Mouse (Mus musculus) intestine, postnatal 0 days (tissue): Measurements from ENCODE around the gene Ms4a4b. TPM values are rescaled to one million over a fixed set of nuclear protein-coding genes. Genes with fewer than 3 reads are reported as not detected.
"Not testable (repeated sequence)": the region's sequence is repeated elsewhere in the genome, so short reads cannot be mapped to it uniquely, and the experiment has no call there.

Experiments
- ATAC-seq: fragments of 200-750 bp; cut with Nextera tagmentation; 2 replicates; pipeline ENCODE4 v1.8.0; 2017; ENCODE audit warnings: mild to moderate bottlenecking, moderate TSS enrichment, moderate library complexity
- H3K27ac ChIP-seq: fragments of 300-500 bp; sonication (generic); 2 replicates; pipeline ENCODE4 v1.5.1; 2014; ENCODE audit warnings: mild to moderate bottlenecking, low read depth, low read length, moderate library complexity
- H3K27me3 ChIP-seq: fragments of 300-500 bp; sonication (generic); replicated peaks from 2 replicates; pipeline ENCODE4 v1.6.1; 2014; ENCODE audit warnings: low read length, mixed read lengths; ENCODE audit not compliant: control insufficient read depth, insufficient read depth
- H3K36me3 ChIP-seq: fragments of 300-500 bp; sonication (generic); 2 replicates; pipeline ENCODE4 v1.6.1; 2014; ENCODE audit warnings: mild to moderate bottlenecking, moderate library complexity; ENCODE audit not compliant: control insufficient read depth, insufficient read depth
- H3K4me1 ChIP-seq: fragments of 300-500 bp; sonication (generic); replicated peaks from 2 replicates; pipeline ENCODE4 v1.6.1; 2014; ENCODE audit warnings: antibody characterized with exemption, low read length, mixed read lengths; ENCODE audit not compliant: control insufficient read depth, insufficient read depth
- H3K4me2 ChIP-seq: fragments of 300-500 bp; sonication (generic); replicated peaks from 2 replicates; pipeline ENCODE4 v1.6.1; 2014; ENCODE audit warnings: low read depth, mild to moderate bottlenecking, moderate library complexity
- H3K4me3 ChIP-seq: fragments of 300-500 bp; sonication (generic); 2 replicates; pipeline ENCODE4 v1.5.1; 2014; ENCODE audit warnings: low read depth, low read length
- H3K9ac ChIP-seq: fragments of 300-500 bp; sonication (generic); 2 replicates; pipeline ENCODE4 v1.6.1; 2014; ENCODE audit warnings: mild to moderate bottlenecking, low read depth, low read length
- H3K9me3 ChIP-seq: fragments of 300-500 bp; sonication (generic); 2 replicates; pipeline ENCODE4 v1.6.1; 2016; ENCODE audit warnings: mixed run types; ENCODE audit not compliant: control insufficient read depth
- CTCF ChIP-seq: sonication (generic); IDR thresholded peaks from 2 replicates; pipeline ENCODE4 v1.5.1; 2016; ENCODE audit warnings: low read depth, mild to moderate bottlenecking, control low read depth, antibody characterized with exemption, moderate library complexity
- WGBS: fragments of 180-500 bp; shearing (Covaris S2); extraction: QIAGEN DNeasy Blood & Tissue Kit; methylation state at CpG from one replicate; pipeline ENCODE4 v1.1.7; 2014; 5-methylcytosine and 5-hydroxymethylcytosine counted together
- polyA plus RNA-seq: library from polyadenylated mRNA; unstranded; fragments of >200 nt; fragmentation: Nextera tagmentation; extraction: Ambion mirVana; gene quantifications from 2 replicates; pipeline ENCODE4 v1.2.1, GENCODE M21; 2015

Gene Ms4a4b
- polyA plus RNA-seq, 1 experiment from 2014 or later = 1.6 TPM

DNA sequence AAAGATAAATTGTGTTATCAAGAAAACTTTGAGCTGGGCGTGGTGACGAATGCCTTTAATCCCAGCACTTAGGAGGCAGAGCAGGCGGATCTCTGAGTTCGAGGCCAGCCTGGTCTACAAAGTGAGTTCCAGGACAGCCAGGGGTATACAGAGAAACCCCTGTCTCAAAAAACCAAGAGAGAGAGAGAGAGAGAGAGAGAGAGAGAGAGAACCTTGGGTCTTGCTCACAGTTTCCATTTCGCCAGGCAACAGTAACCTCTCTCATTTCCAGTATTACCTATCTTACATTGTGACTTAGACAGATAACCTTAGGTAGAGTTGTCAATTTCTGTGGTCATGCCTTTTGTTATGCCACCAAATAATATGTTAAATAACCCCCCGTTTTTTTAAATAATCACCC lies 53.0 kb downstream of the Ms4a4b start:
- ATAC-seq = no peak
- TF ChIP-seq CTCF = no peak

DNA sequence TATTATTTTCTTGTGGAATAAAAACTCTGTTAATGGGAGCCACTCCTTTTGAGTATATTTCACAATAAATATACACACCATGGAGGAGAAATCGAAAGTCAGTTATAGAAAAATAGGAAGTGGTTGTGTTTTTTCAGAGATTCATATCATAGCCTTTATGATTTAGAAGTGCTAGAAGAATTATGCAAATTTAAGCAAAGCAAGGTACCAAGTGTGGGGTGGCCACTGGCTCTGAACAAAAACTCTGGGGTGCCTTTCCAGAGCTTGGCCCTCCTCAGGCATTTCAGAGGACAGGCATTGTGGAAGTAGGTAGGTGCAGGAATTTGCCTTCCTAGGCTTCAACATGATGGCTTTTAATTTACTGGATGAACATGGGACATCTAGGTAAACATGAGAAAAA lies 53.9 kb downstream of the Ms4a4b start:
- H3K27me3 ChIP-seq, H3K36me3 ChIP-seq, H3K9ac ChIP-seq, H3K4me2 ChIP-seq, H3K4me3 ChIP-seq, H3K27ac ChIP-seq, ATAC-seq, H3K9me3 ChIP-seq, H3K4me1 ChIP-seq: not testable (repeated sequence)
- 65% methylated on average over 1 of the region's 1 CpGs for WGBS

More for the DNA sequence above, 53.0 kb downstream of the Ms4a4b start:
- H3K4me3 ChIP-seq = no peak overlapping the region
- no peak overlapping the region for H3K9ac ChIP-seq
- H3K9me3 ChIP-seq = no peaks in the 10 kb centered on the region
- no peaks in the 10 kb centered on the region for H3K27me3 ChIP-seq
- H3K4me1 ChIP-seq = no peaks in the 10 kb centered on the region
- H3K27ac ChIP-seq = no peak overlapping the region
- H3K36me3 ChIP-seq = no peaks in the 10 kb centered on the region
- no peak overlapping the region for H3K4me2 ChIP-seq
- 69% methylated on average over 6 of the region's 6 CpGs for WGBS

DNA sequence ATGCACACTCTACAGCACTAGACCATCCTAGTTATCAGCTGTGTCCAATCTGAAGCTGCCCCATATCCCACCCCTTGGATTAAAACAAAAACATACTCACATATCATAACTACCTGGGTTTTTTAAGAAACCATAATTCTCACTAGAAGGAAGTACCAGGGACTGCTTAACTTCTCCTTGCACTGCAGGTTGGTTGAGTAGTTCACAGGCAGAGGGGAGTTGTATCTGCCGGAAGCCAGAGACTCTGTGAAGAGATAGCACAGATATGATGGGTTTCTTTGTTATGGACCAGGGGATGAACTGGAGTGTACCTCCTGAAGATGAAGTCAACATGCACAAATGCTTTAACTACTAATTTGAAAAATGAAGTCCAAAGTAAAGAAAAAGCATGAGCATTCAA lies 57.4 kb downstream of the Ms4a4b start:
- no peaks in the 10 kb centered on the region for H3K4me1 ChIP-seq
- no peak for TF ChIP-seq CTCF
- no peaks in the 10 kb centered on the region for H3K27me3 ChIP-seq
- no peaks in the 10 kb centered on the region for H3K9me3 ChIP-seq
- no peak overlapping the region for H3K9ac ChIP-seq
- no peak for ATAC-seq
- no peak overlapping the region for H3K4me3 ChIP-seq
- 84% methylated on average over 1 of the region's 1 CpGs for WGBS
- H3K4me2 ChIP-seq = no peak overlapping the region
- H3K27ac ChIP-seq = no peak overlapping the region
- H3K36me3 ChIP-seq = no peaks in the 10 kb centered on the region

DNA sequence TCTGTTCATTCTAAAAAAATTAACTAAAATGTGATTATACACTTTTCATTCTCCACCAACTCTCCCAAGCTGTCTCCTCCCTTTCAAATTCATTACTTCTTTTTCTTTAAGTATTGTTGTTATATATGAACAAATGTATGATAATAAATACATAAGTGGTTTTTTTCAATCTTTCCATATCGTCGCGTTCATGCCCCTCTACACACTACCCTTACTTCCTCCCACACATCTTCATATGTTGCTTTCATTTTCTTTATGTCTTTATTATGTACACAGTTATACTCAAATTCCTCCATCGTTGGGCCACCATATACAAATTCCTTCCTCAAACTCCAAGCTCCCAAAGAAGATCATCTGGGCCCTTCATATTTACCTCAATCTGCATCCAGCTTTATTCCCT lies 58.0 kb downstream of the Ms4a4b start:
- H3K27ac ChIP-seq = no peak overlapping the region
- no peaks in the 10 kb centered on the region for H3K36me3 ChIP-seq
- H3K4me3 ChIP-seq = no peak overlapping the region
- H3K4me2 ChIP-seq = no peak overlapping the region
- TF ChIP-seq CTCF = no peak
- H3K27me3 ChIP-seq = no peaks in the 10 kb centered on the region
- H3K9me3 ChIP-seq = no peaks in the 10 kb centered on the region
- H3K4me1 ChIP-seq = no peaks in the 10 kb centered on the region
- H3K9ac ChIP-seq = no peak overlapping the region
- WGBS = 85% methylated on average over 4 of the region's 4 CpGs
- no peak for ATAC-seq

DNA sequence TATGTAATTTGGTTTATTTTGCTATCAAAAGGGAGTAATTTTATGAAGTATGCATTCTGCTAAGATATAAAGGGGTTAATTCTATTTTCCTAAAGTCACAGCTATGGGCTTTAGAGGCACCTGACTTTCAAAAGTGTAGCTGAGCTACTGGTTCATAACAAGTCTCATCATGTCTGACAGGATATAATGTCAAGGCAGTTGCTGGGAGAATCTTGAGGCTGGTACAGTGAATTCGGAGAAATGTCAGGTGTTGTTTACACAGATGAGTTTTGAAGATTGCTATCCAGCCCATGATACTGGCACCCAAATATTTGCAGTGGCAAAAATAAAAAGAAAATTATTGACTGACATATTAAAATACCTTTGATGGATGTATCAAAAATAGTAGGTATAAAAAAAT lies 61.5 kb downstream of the Ms4a4b start:
- Histone ChIP-seq H3K4me2 (no peak overlapping the region), H3K4me1 (no peaks in the 10 kb centered on the region), H3K27me3 (no peaks in the 10 kb centered on the region), H3K4me3 (no peak overlapping the region), H3K9me3 (no peaks in the 10 kb centered on the region), H3K9ac (no peak overlapping the region), H3K36me3 (no peaks in the 10 kb centered on the region), H3K27ac (no peak overlapping the region)
- ATAC-seq = no peak
- no peak for TF ChIP-seq CTCF
- 59% methylated on average over 1 of the region's 1 CpGs for WGBS

DNA sequence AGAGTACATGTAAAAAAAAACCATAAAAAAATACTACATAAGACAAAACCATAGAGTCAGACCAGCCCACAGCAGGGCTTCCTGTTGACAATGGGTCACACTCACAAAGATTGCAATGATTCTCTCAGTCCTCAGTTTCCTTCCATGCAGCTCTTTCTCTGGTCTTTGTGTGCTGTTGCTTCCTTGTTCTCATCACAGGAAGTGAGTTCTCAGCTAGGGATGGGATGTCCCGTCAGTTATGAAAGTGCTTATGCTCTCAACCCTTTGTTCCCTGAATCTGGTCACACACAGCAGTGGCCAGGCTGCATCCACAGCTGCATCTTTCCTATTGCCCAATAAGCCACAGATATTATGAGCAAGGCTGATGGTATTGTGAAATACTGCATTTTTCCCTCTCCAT lies 70.1 kb downstream of the Ms4a4b start:
- Histone ChIP-seq H3K4me2 (no peak overlapping the region), H3K4me3 (no peak overlapping the region), H3K4me1 (no peaks in the 10 kb centered on the region), H3K36me3 (no peaks in the 10 kb centered on the region), H3K9me3 (no peaks in the 10 kb centered on the region), H3K27me3 (no peaks in the 10 kb centered on the region), H3K9ac (no peak overlapping the region), H3K27ac (no peak overlapping the region)
- ATAC-seq = no peak
- no peak for TF ChIP-seq CTCF
- 41% methylated on average over 1 of the region's 1 CpGs for WGBS

DNA sequence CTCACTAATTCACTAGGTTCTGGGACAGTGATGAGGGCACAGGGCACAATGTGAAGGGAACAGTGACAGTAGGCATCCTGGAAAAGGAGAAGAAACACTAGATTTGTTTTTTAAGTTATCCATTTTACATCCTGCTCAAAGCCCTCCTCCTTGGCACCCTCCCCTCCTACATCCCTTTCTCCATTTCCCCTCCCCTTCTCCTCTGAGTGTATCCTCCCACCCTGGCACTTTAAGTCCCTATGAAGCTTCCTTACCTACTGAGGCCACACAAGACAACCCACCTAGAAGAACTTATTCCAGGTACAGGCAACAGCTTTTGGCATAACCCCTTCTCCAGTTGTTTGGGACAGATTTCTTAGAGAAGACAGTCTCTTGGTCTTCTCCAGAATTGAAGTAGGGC lies 72.9 kb downstream of the Ms4a4b start, which contains the start of gene Ms4a6b:
Ms4a6b (plus strand) TSS at position 267 of the 400 bp plus-strand sequence.
- Histone ChIP-seq H3K36me3 (no peaks in the 10 kb centered on the region), H3K27me3 (no peaks in the 10 kb centered on the region), H3K9me3 (no peaks in the 10 kb centered on the region), H3K4me3 (no peak within 1 kb of the TSS), H3K9ac (no peak within 1 kb of the TSS), H3K4me2 (no peak within 1 kb of the TSS), H3K4me1 (no peaks in the 10 kb centered on the region), H3K27ac (no peak within 1 kb of the TSS)
- no peak for ATAC-seq
- TF ChIP-seq CTCF = no peak

Other genes with a start within 250 kb of the Ms4a4b start
- not detected in 2 replicates for gene Ms4a13, start 246.8 kb upstream of the Ms4a4b start, polyA plus RNA-seq
- gene Ms4a12, start 211.1 kb upstream of the Ms4a4b start, polyA plus RNA-seq = 0.98 and 1.0 TPM in 2 replicates
- gene Ms4a1, start 177.3 kb upstream of the Ms4a4b start, polyA plus RNA-seq = 0.12 and 0.16 TPM in 2 replicates
- 0.23 TPM in 1 of 2 replicates, not detected in the other for gene Ms4a5, start 159.7 kb upstream of the Ms4a4b start, polyA plus RNA-seq
- 0.08 and 0.09 TPM in 2 replicates for gene Ms4a14, start 129.1 kb upstream of the Ms4a4b start, polyA plus RNA-seq
- gene Ms4a7, start 107.4 kb upstream of the Ms4a4b start, polyA plus RNA-seq = 10.1 and 10.6 TPM in 2 replicates
- 8.6 and 9.3 TPM in 2 replicates for gene Ms4a4a, start 68.0 kb upstream of the Ms4a4b start, polyA plus RNA-seq
- gene Ms4a4c, start 38.8 kb upstream of the Ms4a4b start, polyA plus RNA-seq = 0.85 and 1.4 TPM in 2 replicates
- gene Ms4a6c, start 25.8 kb downstream of the Ms4a4b start, polyA plus RNA-seq = 7.9 and 8.5 TPM in 2 replicates
- gene Gm8369, start 42.4 kb downstream of the Ms4a4b start, polyA plus RNA-seq = 0.29 TPM in 2 replicates
- 4.9 and 5.3 TPM in 2 replicates for gene Ms4a6b, start 73.0 kb downstream of the Ms4a4b start, polyA plus RNA-seq
- 8.7 and 9.4 TPM in 2 replicates for gene Ms4a4d, start 93.2 kb downstream of the Ms4a4b start, polyA plus RNA-seq
- gene Ms4a6d, start 161.3 kb downstream of the Ms4a4b start, polyA plus RNA-seq = 4.4 and 5.4 TPM in 2 replicates
- gene Ms4a2, start 180.2 kb downstream of the Ms4a4b start, polyA plus RNA-seq = 0.04 TPM in 1 of 2 replicates, not detected in the other
- not detected in 2 replicates for gene Ms4a3, start 197.3 kb downstream of the Ms4a4b start, polyA plus RNA-seq
- gene Oosp2, start 217.0 kb downstream of the Ms4a4b start, polyA plus RNA-seq = not detected in 2 replicates
- not detected in 2 replicates for gene Oosp1, start 247.6 kb downstream of the Ms4a4b start, polyA plus RNA-seq